Mouse (Mus musculus): ENCODE measurements around the gene Psmb5.

- no peak for TF ChIP-seq CTCF (IDR thresholded peaks at IDR 0.05; ENCODE audit: low read depth)
- no peak for TF ChIP-seq EP300 (IDR thresholded peaks at IDR 0.05; ENCODE audit: low read depth)
These were observed 7.2 kb upstream of the Psmb5 start for GRCm38 (mm10) chr14:54624976-54625375.
